Mouse (Mus musculus): ENCODE results near the gene Scd3. TPM values are rescaled to one million over a fixed set of nuclear protein-coding genes. Genes with fewer than 3 reads are reported as not detected.

Scd3 gene
- 0.53 and 0.76 TPM in 2 replicates for polyA plus RNA-seq (2014; fragmentation: Nextera tagmentation; extraction: Ambion mirVana)

DNA sequence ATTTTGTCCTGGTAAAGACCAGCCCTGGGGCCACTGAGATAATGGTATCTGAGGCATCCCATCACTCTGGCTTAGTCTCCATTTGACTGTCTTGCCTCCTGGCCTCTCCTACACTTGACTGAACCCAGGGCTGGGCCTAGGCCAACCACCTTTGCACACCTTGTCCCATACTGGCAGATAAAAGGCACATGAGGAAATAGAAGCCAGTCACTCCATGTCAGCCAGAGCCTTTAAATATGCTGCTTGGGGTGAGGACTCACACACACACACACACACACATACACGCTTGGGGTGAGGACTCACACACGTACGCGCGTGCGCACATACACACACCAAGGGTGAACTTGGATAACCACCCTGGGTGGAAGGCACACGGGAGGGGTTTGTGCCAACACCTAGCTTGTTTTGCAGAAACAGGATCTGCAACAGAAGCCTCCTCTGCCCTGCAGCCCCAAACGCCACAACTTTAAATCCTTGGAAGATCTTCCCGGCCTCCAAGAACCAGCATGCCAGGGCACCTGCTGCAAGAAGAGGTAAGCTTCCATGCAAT lies at the start of gene Scd3:
Gene Scd3, plus strand, starts transcription at position 255 of the 550 bp plus-strand sequence.
- H3K9me3 ChIP-seq (ENCODE audit: control insufficient read depth, low read length): no peaks in the 10 kb centered on the region
- no peaks in the 10 kb centered on the region for H3K36me3 ChIP-seq (ENCODE audit: control insufficient read depth, insufficient read depth, low read length)
- H3K4me2 ChIP-seq (ENCODE audit: low read depth): no peak within 1 kb of the TSS
- H3K27ac ChIP-seq (ENCODE audit: low read depth, low read length): no peak within 1 kb of the TSS
- DNase-seq (ENCODE audit: low spot score) (no peak), ATAC-seq (ENCODE audit: insufficient read depth, low FRiP score, low TSS enrichment) (no peak)
- H3K9ac ChIP-seq (ENCODE audit: low read length): no peak within 1 kb of the TSS
- no peaks in the 10 kb centered on the region for H3K4me1 ChIP-seq (ENCODE audit: control insufficient read depth, insufficient read depth, low read length)
- no peak within 1 kb of the TSS for H3K4me3 ChIP-seq (ENCODE audit: low read depth, low read length)
- WGBS: 92% methylated on average over 9 of the region's 9 CpGs
- H3K27me3 ChIP-seq (ENCODE audit: control insufficient read depth, insufficient read depth, low read length): no peaks in the 10 kb centered on the region

DNA sequence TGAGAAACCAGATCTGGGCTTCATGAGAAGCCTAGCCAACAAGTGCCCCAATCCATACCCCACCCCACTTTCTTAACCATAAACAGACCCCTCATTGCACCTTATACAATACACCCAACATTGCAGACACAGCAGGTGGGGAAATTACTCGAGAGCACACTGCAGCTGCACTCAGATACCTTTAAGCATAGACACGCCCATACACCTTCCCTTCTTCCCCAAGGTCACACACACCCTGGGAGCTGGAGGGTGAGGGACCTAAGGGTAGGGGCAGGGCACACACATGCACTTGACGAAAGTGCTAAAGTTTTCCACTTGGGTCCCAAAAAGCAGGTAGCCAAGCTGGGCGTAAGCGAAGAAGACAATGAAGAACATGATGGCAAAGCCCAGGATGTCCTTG lies 49.3 kb upstream of the Scd3 start:
- ATAC-seq (ENCODE audit: insufficient read depth, low FRiP score, low TSS enrichment): no peak

DNA sequence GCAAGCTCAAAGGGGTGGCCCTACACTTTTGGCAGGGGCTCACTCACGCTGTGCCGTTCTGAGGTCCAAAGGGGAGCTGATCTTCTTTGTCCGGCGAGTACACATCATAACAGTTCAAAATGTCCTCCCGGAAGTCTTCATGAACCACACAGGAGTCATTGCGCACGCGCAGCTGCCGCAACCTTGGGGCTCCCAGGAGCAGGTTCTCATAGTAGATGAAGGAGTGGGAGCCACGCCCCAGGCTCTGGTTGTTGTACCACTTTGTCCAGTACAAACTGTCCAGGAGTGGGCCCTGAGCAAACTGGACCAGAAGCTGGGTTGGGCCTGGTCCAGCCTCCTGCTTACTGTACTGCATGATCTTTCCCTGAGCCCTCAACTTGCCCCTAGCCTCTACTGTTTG lies 46.1 kb upstream of the Scd3 start:
- Histone ChIP-seq H3K36me3 (ENCODE audit: control insufficient read depth, insufficient read depth, low read length) (no peaks in the 10 kb centered on the region), H3K4me2 (ENCODE audit: low read depth) (no peak overlapping the region), H3K4me3 (ENCODE audit: low read depth, low read length) (no peak overlapping the region), H3K27ac (ENCODE audit: low read depth, low read length) (no peak overlapping the region), H3K27me3 (ENCODE audit: control insufficient read depth, insufficient read depth, low read length) (0 out of 2 replicates have a peak, but pooled peaks cover 3% of the 10 kb centered on the region), H3K9ac (ENCODE audit: low read length) (no peak overlapping the region), H3K4me1 (ENCODE audit: control insufficient read depth, insufficient read depth, low read length) (no peaks in the 10 kb centered on the region), H3K9me3 (ENCODE audit: control insufficient read depth, low read length) (no peaks in the 10 kb centered on the region)
- DNase-seq (ENCODE audit: low spot score) (no peak), ATAC-seq (ENCODE audit: insufficient read depth, low FRiP score, low TSS enrichment) (no peak)
- 91% methylated on average over 10 of the region's 10 CpGs for WGBS

More for the DNA sequence above, 49.3 kb upstream of the Scd3 start:
- no peak for DNase-seq (ENCODE audit: low spot score)
- Histone ChIP-seq H3K27ac (ENCODE audit: low read depth, low read length) (no peak overlapping the region), H3K4me3 (ENCODE audit: low read depth, low read length) (no peak overlapping the region), H3K4me1 (ENCODE audit: control insufficient read depth, insufficient read depth, low read length) (no peaks in the 10 kb centered on the region), H3K4me2 (ENCODE audit: low read depth) (no peak overlapping the region), H3K9ac (ENCODE audit: low read length) (no peak overlapping the region), H3K9me3 (ENCODE audit: control insufficient read depth, low read length) (no peaks in the 10 kb centered on the region), H3K36me3 (ENCODE audit: control insufficient read depth, insufficient read depth, low read length) (no peaks in the 10 kb centered on the region), H3K27me3 (ENCODE audit: control insufficient read depth, insufficient read depth, low read length) (0 out of 2 replicates have a peak, but pooled peaks cover 3% of the 10 kb centered on the region)
- 73% methylated on average over 5 of the region's 5 CpGs for WGBS

DNA sequence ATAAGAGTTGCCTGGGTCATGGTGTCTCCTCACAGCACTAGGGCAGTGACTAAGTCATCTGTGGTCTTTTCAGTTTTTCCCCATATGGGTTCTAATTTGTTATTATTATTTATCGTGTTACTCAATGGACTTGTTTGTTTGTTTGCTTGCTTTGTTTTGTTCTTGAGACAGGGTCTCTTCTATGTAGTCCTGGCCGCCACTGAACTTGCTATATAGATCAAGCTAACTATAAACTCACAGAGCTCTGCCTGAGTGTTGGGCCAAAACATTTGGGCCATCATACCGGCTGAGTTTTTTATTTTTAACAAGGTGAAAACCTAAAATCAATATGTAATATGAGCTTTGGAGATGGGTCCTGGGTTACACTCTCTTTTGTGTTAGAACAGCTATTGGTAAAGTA lies 43.7 kb upstream of the Scd3 start:
- no peaks in the 10 kb centered on the region for H3K4me1 ChIP-seq (ENCODE audit: control insufficient read depth, insufficient read depth, low read length)
- no peak overlapping the region for H3K4me3 ChIP-seq (ENCODE audit: low read depth, low read length)
- ATAC-seq (ENCODE audit: insufficient read depth, low FRiP score, low TSS enrichment) (no peak), DNase-seq (ENCODE audit: low spot score) (no peak)
- no peak overlapping the region for H3K4me2 ChIP-seq (ENCODE audit: low read depth)
- H3K36me3 ChIP-seq (ENCODE audit: control insufficient read depth, insufficient read depth, low read length): no peaks in the 10 kb centered on the region
- no peak overlapping the region for H3K27ac ChIP-seq (ENCODE audit: low read depth, low read length)
- H3K9me3 ChIP-seq (ENCODE audit: control insufficient read depth, low read length): no peaks in the 10 kb centered on the region
- H3K9ac ChIP-seq (ENCODE audit: low read length): no peak overlapping the region
- 89% methylated on average over 3 of the region's 3 CpGs for WGBS
- no peaks in the 10 kb centered on the region for H3K27me3 ChIP-seq (ENCODE audit: control insufficient read depth, insufficient read depth, low read length)

DNA sequence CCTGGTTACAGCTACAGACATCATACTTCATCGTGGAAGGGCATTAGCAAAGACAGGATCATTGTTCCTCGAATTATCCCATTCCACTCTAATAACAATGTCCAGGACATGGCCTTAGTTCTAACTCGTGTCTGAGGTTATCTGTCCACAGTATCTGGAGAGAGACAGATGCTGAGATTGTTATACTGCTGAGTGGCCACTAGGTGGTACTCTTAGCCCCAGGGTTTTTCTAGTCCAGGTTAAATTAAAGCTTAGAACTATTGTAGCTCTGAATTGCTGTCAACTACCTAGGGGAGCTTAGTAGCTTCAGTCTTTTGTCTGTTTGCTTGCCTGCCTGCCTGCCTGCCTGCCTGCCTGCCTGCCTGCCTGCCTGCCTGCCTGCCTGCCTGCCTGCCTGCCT lies 41.6 kb upstream of the Scd3 start:
- DNase-seq (ENCODE audit: low spot score) (no peak), ATAC-seq (ENCODE audit: insufficient read depth, low FRiP score, low TSS enrichment) (no peak)

DNA sequence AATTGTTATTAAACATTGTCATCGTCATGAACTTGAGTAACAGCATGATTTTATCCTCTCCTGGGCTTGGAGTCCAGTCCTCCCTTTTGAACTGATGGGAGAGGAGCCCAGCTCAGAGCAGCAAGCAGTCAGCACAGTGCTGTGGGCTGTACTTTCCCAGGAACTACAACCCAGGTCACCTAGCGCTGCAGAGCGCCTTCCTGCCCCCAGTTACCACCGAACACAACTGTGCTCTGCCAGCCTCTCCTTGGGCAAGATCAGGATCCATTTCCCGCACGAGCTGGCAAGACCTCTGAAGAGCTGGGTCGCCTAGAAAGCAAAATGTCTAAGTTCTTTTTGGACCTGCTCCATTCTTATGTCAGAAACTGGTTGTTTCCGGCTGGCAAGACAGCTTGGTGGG lies 28.2 kb upstream of the Scd3 start:
- H3K4me2 ChIP-seq (ENCODE audit: low read depth): no peak overlapping the region
- no peaks in the 10 kb centered on the region for H3K9me3 ChIP-seq (ENCODE audit: control insufficient read depth, low read length)
- 69% methylated on average over 8 of the region's 8 CpGs for WGBS
- no peak overlapping the region for H3K9ac ChIP-seq (ENCODE audit: low read length)
- no peaks in the 10 kb centered on the region for H3K4me1 ChIP-seq (ENCODE audit: control insufficient read depth, insufficient read depth, low read length)
- H3K27me3 ChIP-seq (ENCODE audit: control insufficient read depth, insufficient read depth, low read length): no peaks in the 10 kb centered on the region
- ATAC-seq (ENCODE audit: insufficient read depth, low FRiP score, low TSS enrichment): no peak
- H3K36me3 ChIP-seq (ENCODE audit: control insufficient read depth, insufficient read depth, low read length): no peaks in the 10 kb centered on the region
- no peak overlapping the region for H3K27ac ChIP-seq (ENCODE audit: low read depth, low read length)
- H3K4me3 ChIP-seq (ENCODE audit: low read depth, low read length): no peak overlapping the region
- DNase-seq (ENCODE audit: low spot score): no peak

More for the DNA sequence above, 41.6 kb upstream of the Scd3 start:
- no peak overlapping the region for H3K4me3 ChIP-seq (ENCODE audit: low read depth, low read length)
- no peaks in the 10 kb centered on the region for H3K36me3 ChIP-seq (ENCODE audit: control insufficient read depth, insufficient read depth, low read length)
- H3K9ac ChIP-seq (ENCODE audit: low read length): no peak overlapping the region
- no peak overlapping the region for H3K4me2 ChIP-seq (ENCODE audit: low read depth)
- no peaks in the 10 kb centered on the region for H3K27me3 ChIP-seq (ENCODE audit: control insufficient read depth, insufficient read depth, low read length)
- WGBS: 24% methylated on average over 3 of the region's 3 CpGs
- no peaks in the 10 kb centered on the region for H3K4me1 ChIP-seq (ENCODE audit: control insufficient read depth, insufficient read depth, low read length)
- H3K9me3 ChIP-seq (ENCODE audit: control insufficient read depth, low read length): no peaks in the 10 kb centered on the region
- H3K27ac ChIP-seq (ENCODE audit: low read depth, low read length): no peak overlapping the region

DNA sequence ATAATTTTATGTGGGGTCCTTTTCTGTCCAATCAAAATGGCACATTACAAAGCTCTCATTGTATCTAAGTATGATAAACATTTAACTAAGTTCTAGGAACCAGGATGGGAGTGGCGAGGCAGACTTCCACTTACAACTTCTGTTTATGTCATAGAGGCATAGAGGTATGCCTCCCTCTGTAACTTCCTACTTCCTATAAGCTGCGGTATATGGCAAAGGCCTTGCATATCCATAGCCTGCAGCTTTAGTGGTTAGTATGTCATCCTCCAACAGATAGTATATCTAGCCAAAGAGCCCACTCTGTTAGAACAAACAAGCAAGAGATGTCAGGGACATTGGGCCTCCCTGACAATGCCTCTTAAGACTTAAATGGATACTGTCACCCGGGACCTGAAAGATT lies 26.3 kb upstream of the Scd3 start:
- Histone ChIP-seq H3K4me1 (ENCODE audit: control insufficient read depth, insufficient read depth, low read length) (no peaks in the 10 kb centered on the region), H3K27ac (ENCODE audit: low read depth, low read length) (no peak overlapping the region), H3K4me3 (ENCODE audit: low read depth, low read length) (no peak overlapping the region), H3K36me3 (ENCODE audit: control insufficient read depth, insufficient read depth, low read length) (no peaks in the 10 kb centered on the region), H3K27me3 (ENCODE audit: control insufficient read depth, insufficient read depth, low read length) (no peaks in the 10 kb centered on the region), H3K4me2 (ENCODE audit: low read depth) (no peak overlapping the region), H3K9me3 (ENCODE audit: control insufficient read depth, low read length) (no peaks in the 10 kb centered on the region), H3K9ac (ENCODE audit: low read length) (no peak overlapping the region)
- ATAC-seq (ENCODE audit: insufficient read depth, low FRiP score, low TSS enrichment) (no peak), DNase-seq (ENCODE audit: low spot score) (no peak)
- WGBS: 88% methylated on average over 3 of the region's 3 CpGs

DNA sequence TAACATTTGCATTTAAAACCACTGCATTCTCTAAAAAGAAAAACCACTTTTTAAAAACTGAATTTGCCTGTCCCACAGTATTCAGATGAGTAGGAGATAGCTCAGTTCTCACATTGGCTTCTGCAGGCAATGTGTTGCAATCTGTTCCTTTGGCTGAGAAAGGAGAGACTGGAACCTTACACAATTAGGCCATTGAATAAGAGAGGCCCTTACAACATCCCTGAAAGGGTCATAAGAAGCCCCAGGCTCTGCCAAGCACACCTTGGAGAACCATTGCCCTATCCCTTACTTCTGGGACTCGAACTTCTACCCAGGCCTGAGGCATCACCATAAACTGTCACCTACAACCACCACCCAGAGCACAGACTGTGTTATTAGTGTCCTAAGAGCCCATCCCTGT lies 22.6 kb upstream of the Scd3 start:
- Histone ChIP-seq H3K4me3 (ENCODE audit: low read depth, low read length) (no peak overlapping the region), H3K9me3 (ENCODE audit: control insufficient read depth, low read length) (no peaks in the 10 kb centered on the region), H3K27me3 (ENCODE audit: control insufficient read depth, insufficient read depth, low read length) (no peaks in the 10 kb centered on the region), H3K36me3 (ENCODE audit: control insufficient read depth, insufficient read depth, low read length) (no peaks in the 10 kb centered on the region), H3K9ac (ENCODE audit: low read length) (no peak overlapping the region), H3K27ac (ENCODE audit: low read depth, low read length) (no peak overlapping the region), H3K4me1 (ENCODE audit: control insufficient read depth, insufficient read depth, low read length) (no peaks in the 10 kb centered on the region), H3K4me2 (ENCODE audit: low read depth) (no peak overlapping the region)
- ATAC-seq (ENCODE audit: insufficient read depth, low FRiP score, low TSS enrichment) (no peak), DNase-seq (ENCODE audit: low spot score) (no peak)
- WGBS: 78% methylated on average over 1 of the region's 1 CpGs

DNA sequence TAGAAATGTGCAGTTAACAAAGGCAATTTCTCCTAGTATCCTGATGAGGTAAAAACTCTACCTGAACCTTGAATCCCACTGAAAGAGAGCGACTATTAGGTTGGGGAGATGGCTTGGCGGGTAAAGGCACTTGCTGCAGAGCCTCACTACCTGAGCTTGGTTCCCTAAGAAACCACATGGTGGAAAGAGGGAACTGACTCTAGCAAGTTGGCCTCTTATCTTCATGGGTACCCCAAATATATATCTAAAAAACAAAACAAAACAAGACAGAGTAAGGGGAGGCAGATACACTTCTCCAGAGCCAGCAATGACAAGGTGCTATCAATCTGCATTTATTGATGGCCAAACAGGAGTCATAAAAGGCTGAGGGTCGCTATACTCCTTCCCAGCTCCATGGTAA lies 19.1 kb upstream of the Scd3 start:
- WGBS: 62% methylated on average over 3 of the region's 3 CpGs
- no peak overlapping the region for H3K4me3 ChIP-seq (ENCODE audit: low read depth, low read length)
- ATAC-seq (ENCODE audit: insufficient read depth, low FRiP score, low TSS enrichment) (no peak), DNase-seq (ENCODE audit: low spot score) (no peak)
- no peak overlapping the region for H3K4me2 ChIP-seq (ENCODE audit: low read depth)
- no peaks in the 10 kb centered on the region for H3K27me3 ChIP-seq (ENCODE audit: control insufficient read depth, insufficient read depth, low read length)
- no peaks in the 10 kb centered on the region for H3K9me3 ChIP-seq (ENCODE audit: control insufficient read depth, low read length)
- H3K27ac ChIP-seq (ENCODE audit: low read depth, low read length): no peak overlapping the region
- no peaks in the 10 kb centered on the region for H3K36me3 ChIP-seq (ENCODE audit: control insufficient read depth, insufficient read depth, low read length)
- no peaks in the 10 kb centered on the region for H3K4me1 ChIP-seq (ENCODE audit: control insufficient read depth, insufficient read depth, low read length)
- H3K9ac ChIP-seq (ENCODE audit: low read length): no peak overlapping the region

Measured in neural tube, embryonic 11.5 days (tissue).